Mouse (Mus musculus) lung, embryonic 14.5 days (tissue): ENCODE measurements at regions not wholly inside any gene's neighbourhood (a gene's known extent, or its start where the extent isn't known, plus 50 kb on each side); places are given as distances from the start of the nearest gene placed in this dataset.
A peak's percentile ranks its signal among the peaks of the same experiment; 100 is the strongest.

Experiments used
- ATAC-seq: fragments of 200-750 bp; cut with Nextera tagmentation; 2 replicates; pipeline ENCODE4 v1.8.0; 2017; ENCODE audit warnings: mild to moderate bottlenecking, moderate TSS enrichment, moderate library complexity; ENCODE audit not compliant: insufficient read depth
- DNase-seq: peaks from one replicate; pipeline ENCODE4 v3.0.0-alpha.2; 2015
- H3K27ac ChIP-seq: fragments of 300-500 bp; sonication (generic); 2 replicates; pipeline ENCODE4 v1.5.1; 2014; ENCODE audit warnings: low read depth, mild to moderate bottlenecking, moderate library complexity
- H3K27me3 ChIP-seq: fragments of 300-500 bp; sonication (generic); 2 replicates; pipeline ENCODE4 v1.6.1; 2014; ENCODE audit warnings: low read length, control low read depth; ENCODE audit not compliant: insufficient read depth
- H3K36me3 ChIP-seq: fragments of 300-500 bp; sonication (generic); 2 replicates; pipeline ENCODE4 v1.6.1; 2014; ENCODE audit warnings: control low read depth; ENCODE audit not compliant: insufficient read depth
- H3K4me1 ChIP-seq: fragments of 300-500 bp; sonication (generic); 2 replicates; pipeline ENCODE4 v1.6.1; 2014; ENCODE audit warnings: antibody characterized with exemption, control low read depth; ENCODE audit not compliant: insufficient read depth
- H3K4me2 ChIP-seq: fragments of 300-500 bp; sonication (generic); 2 replicates; pipeline ENCODE4 v1.6.1; 2014; ENCODE audit warnings: mild to moderate bottlenecking
- H3K4me3 ChIP-seq: fragments of 300-500 bp; sonication (generic); 2 replicates; pipeline ENCODE4 v1.5.1; 2014; ENCODE audit warnings: low read depth, low read length
- H3K9ac ChIP-seq: fragments of 300-500 bp; sonication (generic); 2 replicates; pipeline ENCODE4 v1.6.1; 2014
- H3K9me3 ChIP-seq: fragments of 300-500 bp; sonication (generic); 2 replicates; pipeline ENCODE4 v1.6.1; 2016; ENCODE audit warnings: low read depth, low read length, control low read depth
- CTCF ChIP-seq: IDR thresholded peaks from 2 replicates; pipeline ENCODE4 v1.5.1; 2016; ENCODE audit warnings: antibody characterized with exemption, low read depth
- WGBS: fragments of 180-500 bp; shearing (Covaris S2); extraction: QIAGEN DNeasy Blood & Tissue Kit; methylation state at CpG from one replicate; pipeline ENCODE4 v1.1.7; 2014; 5-methylcytosine and 5-hydroxymethylcytosine counted together

DNA sequence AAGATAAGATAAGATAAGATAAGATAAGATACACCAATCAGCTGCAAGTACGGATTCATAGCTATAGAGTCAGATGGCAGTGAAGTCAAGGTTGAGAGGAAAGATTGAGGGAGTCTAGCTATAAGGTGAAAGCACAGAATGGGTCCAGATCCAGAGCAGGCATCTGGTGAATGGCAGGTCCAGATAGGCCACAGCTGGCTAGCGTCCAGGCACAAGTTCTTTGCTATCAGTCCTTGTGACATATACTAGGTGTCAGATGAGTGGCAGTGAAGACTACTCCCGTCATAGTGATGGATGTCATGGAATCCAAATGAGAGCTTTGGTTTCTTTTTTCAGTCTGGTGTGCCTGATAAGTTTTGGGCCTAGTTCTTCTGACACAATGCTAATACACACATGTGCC is 566.9 kb upstream of the Dmac1 start:
- 35% methylated on average over 3 of the region's 3 CpGs for WGBS
- Histone ChIP-seq H3K4me2 (no peak overlapping the region), H3K9me3 (no peaks in the 10 kb centered on the region), H3K4me1 (no peaks in the 10 kb centered on the region), H3K36me3 (no peaks in the 10 kb centered on the region), H3K27me3 (no peaks in the 10 kb centered on the region), H3K9ac (no peak overlapping the region), H3K27ac (no peak overlapping the region), H3K4me3 (no peak overlapping the region)
- ATAC-seq (no peak), DNase-seq (peak; percentile 23)
- TF ChIP-seq CTCF = no peak

DNA sequence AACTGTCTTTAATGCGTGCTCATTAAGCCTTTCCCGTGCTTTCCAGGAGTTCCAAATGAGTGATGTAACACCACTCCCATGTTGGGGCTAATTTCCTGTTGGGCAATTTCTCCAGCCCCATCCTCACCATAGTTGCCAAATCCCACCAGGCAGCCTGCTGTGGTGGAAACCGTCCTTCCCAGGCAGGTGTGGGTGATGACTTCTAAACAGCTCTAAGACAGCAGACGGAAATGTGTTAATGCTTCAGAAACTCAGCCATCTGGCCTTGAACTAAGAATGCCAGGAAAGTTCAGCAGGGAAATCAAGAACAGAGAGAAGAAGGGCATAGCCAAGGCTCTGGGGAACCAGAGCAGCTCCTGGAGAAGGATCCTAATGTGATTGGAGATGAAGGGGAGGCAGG is 560.5 kb upstream of the Dmac1 start:
- Histone ChIP-seq H3K36me3 (no peaks in the 10 kb centered on the region), H3K4me1 (no peaks in the 10 kb centered on the region), H3K4me2 (no peak overlapping the region), H3K27ac (no peak overlapping the region), H3K9me3 (no peaks in the 10 kb centered on the region), H3K27me3 (no peaks in the 10 kb centered on the region), H3K9ac (no peak overlapping the region), H3K4me3 (no peak overlapping the region)
- WGBS = 43% methylated on average over 4 of the region's 4 CpGs
- ATAC-seq (no peak; the same call in 1 of the 2 replicates), DNase-seq (no peak)
- no peak for TF ChIP-seq CTCF

- DNase-seq (peak; percentile 64), ATAC-seq (no peak)
These were observed 549.1 kb upstream of the Dmac1 start for GRCm38 (mm10) chr4:75827082-75827711.

DNA sequence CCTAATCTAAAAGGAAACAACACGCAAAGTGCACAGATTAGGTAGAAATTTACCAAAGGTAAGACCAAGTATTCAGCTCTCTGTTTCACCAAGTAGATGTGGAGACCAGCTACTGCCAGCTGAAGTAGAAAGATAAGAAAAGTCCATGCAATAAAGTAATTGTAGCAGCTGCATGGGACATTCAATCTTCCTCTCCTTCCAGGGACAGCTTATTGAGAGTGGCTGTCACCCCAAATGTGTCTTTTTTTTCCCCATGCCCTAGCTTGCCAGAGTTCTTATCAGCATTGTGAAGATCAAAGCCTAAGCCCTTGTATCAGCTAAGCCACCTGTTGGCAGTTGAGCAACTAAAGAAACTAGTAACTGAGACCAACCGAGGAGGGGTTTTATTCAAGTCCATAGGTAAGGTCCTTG is 541.1 kb upstream of the Dmac1 start:
- TF ChIP-seq CTCF = no peak
- Histone ChIP-seq H3K9me3 (no peaks in the 10 kb centered on the region), H3K4me3 (no peak overlapping the region), H3K4me2 (no peak overlapping the region), H3K4me1 (no peaks in the 10 kb centered on the region), H3K36me3 (no peaks in the 10 kb centered on the region), H3K9ac (no peak overlapping the region), H3K27ac (no peak overlapping the region), H3K27me3 (no peaks in the 10 kb centered on the region)
- 38% methylated on average over 2 of the region's 2 CpGs for WGBS
- ATAC-seq = no peak
- no peak for DNase-seq

More at GRCm38 (mm10) chr4:75827082-75827711, 549.1 kb upstream of the Dmac1 start:
- no peak overlapping the region for H3K9ac ChIP-seq
- WGBS = 57% methylated on average over 3 of the region's 3 CpGs
- H3K27ac ChIP-seq = no peak overlapping the region
- H3K4me2 ChIP-seq = no peak overlapping the region
- H3K36me3 ChIP-seq = no peaks in the 10 kb centered on the region
- no peaks in the 10 kb centered on the region for H3K9me3 ChIP-seq
- no peaks in the 10 kb centered on the region for H3K27me3 ChIP-seq
- no peak for TF ChIP-seq CTCF
- H3K4me1 ChIP-seq = no peaks in the 10 kb centered on the region
- no peak overlapping the region for H3K4me3 ChIP-seq

- no peak for DNase-seq
- no peak for TF ChIP-seq CTCF
- H3K4me3 ChIP-seq = no peak overlapping the region
- no peak for ATAC-seq
- WGBS = 86% methylated on average over 4 of the region's 4 CpGs
- no peaks in the 10 kb centered on the region for H3K27me3 ChIP-seq
- H3K9me3 ChIP-seq = no peaks in the 10 kb centered on the region
- no peak overlapping the region for H3K27ac ChIP-seq
- H3K4me2 ChIP-seq = no peak overlapping the region
- no peaks in the 10 kb centered on the region for H3K36me3 ChIP-seq
- H3K4me1 ChIP-seq = no peaks in the 10 kb centered on the region
- no peak overlapping the region for H3K9ac ChIP-seq
These were observed 537.9 kb upstream of the Dmac1 start for GRCm38 (mm10) chr4:75816026-75816425.

DNA sequence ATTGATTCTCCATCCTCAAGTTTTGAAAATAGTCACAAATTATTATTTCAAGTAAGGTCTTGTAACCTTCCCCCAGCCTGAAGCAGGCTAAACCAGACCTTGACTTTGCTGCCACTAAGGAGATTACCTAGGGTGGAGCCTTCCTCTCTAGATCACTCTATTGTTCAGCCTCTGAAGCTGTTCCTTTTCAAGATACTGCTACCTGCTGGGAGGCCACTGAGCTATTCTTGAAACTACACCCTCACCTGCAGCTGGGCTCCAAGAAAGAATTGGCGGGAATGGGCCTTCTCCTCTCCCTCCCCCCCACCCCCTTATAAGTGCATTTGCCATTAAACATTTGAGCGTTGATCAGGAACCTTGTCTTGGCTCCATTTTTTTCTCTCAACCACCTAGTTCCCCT is 534.2 kb upstream of the Dmac1 start:
- Histone ChIP-seq H3K9me3 (no peaks in the 10 kb centered on the region), H3K27ac (no peak overlapping the region), H3K4me2 (no peak overlapping the region), H3K9ac (no peak overlapping the region), H3K4me1 (no peaks in the 10 kb centered on the region), H3K36me3 (no peaks in the 10 kb centered on the region), H3K27me3 (no peaks in the 10 kb centered on the region), H3K4me3 (no peak overlapping the region)
- WGBS = 87% methylated on average over 2 of the region's 2 CpGs
- no peak for ATAC-seq
- no peak for DNase-seq
- TF ChIP-seq CTCF = no peak

- no peak overlapping the region for H3K4me2 ChIP-seq
- peak; percentile 34 for DNase-seq
- H3K27ac ChIP-seq = no peak overlapping the region
- H3K27me3 ChIP-seq = no peaks in the 10 kb centered on the region
- ATAC-seq = no peak
- no peak for TF ChIP-seq CTCF
- 70% methylated on average over 4 of the region's 4 CpGs for WGBS
- no peak overlapping the region for H3K4me3 ChIP-seq
- H3K36me3 ChIP-seq = no peaks in the 10 kb centered on the region
- H3K9ac ChIP-seq = no peak overlapping the region
- H3K9me3 ChIP-seq = no peaks in the 10 kb centered on the region
- H3K4me1 ChIP-seq = no peaks in the 10 kb centered on the region
These were observed 523.8 kb upstream of the Dmac1 start for GRCm38 (mm10) chr4:75801870-75802269.
